Mouse (Mus musculus): ENCODE measurements at regions not wholly inside any gene's neighbourhood (a gene's known extent, or its start where the extent isn't known, plus 50 kb on each side); places are given as distances from the start of the nearest gene placed in this dataset.

GRCm38 (mm10) chr4:56528571-56528970 lies 211.3 kb upstream of the Gm26657 start:
- no peak for ATAC-seq
- no peaks in the 10 kb centered on the region for H3K36me3 ChIP-seq (ENCODE audit: control insufficient read depth, insufficient read depth, low read length)
- no peak overlapping the region for H3K27ac ChIP-seq (ENCODE audit: low read depth, low read length)

GRCm38 (mm10) chr4:56524430-56524985 lies 215.4 kb upstream of the Gm26657 start:
- Histone ChIP-seq H3K36me3 (ENCODE audit: control insufficient read depth, insufficient read depth, low read length) (no peaks in the 10 kb centered on the region), H3K4me2 (ENCODE audit: low read length) (no peak overlapping the region), H3K4me3 (ENCODE audit: low read length) (no peak overlapping the region), H3K27ac (ENCODE audit: low read depth, low read length) (no peak overlapping the region), H3K4me1 (ENCODE audit: control insufficient read depth, insufficient read depth, low read depth, low read length) (no peaks in the 10 kb centered on the region), H3K9me3 (ENCODE audit: control insufficient read depth, low read length) (no peaks in the 10 kb centered on the region), H3K9ac (ENCODE audit: low read depth, low read length) (no peak overlapping the region), H3K27me3 (replicated peaks; ENCODE audit: control insufficient read depth, insufficient read depth, low read length) (no peaks in the 10 kb centered on the region)
- peak; percentile 20; the same call in 1 of the 2 replicates for ATAC-seq
- 69% methylated on average over 6 of the region's 6 CpGs for WGBS

More at GRCm38 (mm10) chr4:56528571-56528970, 211.3 kb upstream of the Gm26657 start:
- Histone ChIP-seq H3K9me3 (ENCODE audit: control insufficient read depth, low read length) (no peaks in the 10 kb centered on the region), H3K4me3 (ENCODE audit: low read length) (no peak overlapping the region), H3K4me2 (ENCODE audit: low read length) (no peak overlapping the region), H3K9ac (ENCODE audit: low read depth, low read length) (no peak overlapping the region), H3K4me1 (ENCODE audit: control insufficient read depth, insufficient read depth, low read depth, low read length) (no peaks in the 10 kb centered on the region), H3K27me3 (replicated peaks; ENCODE audit: control insufficient read depth, insufficient read depth, low read length) (no peaks in the 10 kb centered on the region)
- 83% methylated on average over 2 of the region's 2 CpGs for WGBS

GRCm38 (mm10) chr4:56507770-56508169 lies 232.1 kb upstream of the Gm26657 start:
- Histone ChIP-seq H3K4me1 (ENCODE audit: control insufficient read depth, insufficient read depth, low read depth, low read length) (no peaks in the 10 kb centered on the region), H3K4me3 (ENCODE audit: low read length) (no peak overlapping the region), H3K9me3 (ENCODE audit: control insufficient read depth, low read length) (no peaks in the 10 kb centered on the region), H3K4me2 (ENCODE audit: low read length) (no peak overlapping the region), H3K9ac (ENCODE audit: low read depth, low read length) (no peak overlapping the region), H3K27ac (ENCODE audit: low read depth, low read length) (no peak overlapping the region), H3K27me3 (replicated peaks; ENCODE audit: control insufficient read depth, insufficient read depth, low read length) (no peaks in the 10 kb centered on the region), H3K36me3 (ENCODE audit: control insufficient read depth, insufficient read depth, low read length) (no peaks in the 10 kb centered on the region)
- no peak for ATAC-seq
- 94% methylated on average over 4 of the region's 4 CpGs for WGBS

DNA sequence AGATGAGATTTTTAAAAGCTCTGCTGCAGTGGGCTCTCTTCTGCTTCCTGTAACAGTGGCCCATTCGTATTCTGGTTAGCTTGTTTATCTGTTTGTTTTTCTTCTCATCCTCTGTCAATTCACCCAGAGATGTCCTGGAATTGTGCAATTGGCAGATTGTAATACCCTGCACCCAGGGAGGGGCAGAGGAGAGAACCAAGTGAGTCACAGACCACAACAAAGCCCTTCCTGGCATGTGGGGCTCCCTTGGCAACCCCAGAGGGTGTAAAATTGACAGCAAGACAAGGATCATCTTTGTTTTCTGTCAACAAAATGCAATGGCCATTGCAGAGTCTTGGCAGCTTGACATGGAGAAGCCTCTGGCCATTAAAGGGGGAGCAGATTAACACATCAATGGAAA lies 233.1 kb upstream of the Gm26657 start:
- no peak overlapping the region for H3K4me3 ChIP-seq (ENCODE audit: low read length)
- no peak overlapping the region for H3K27ac ChIP-seq (ENCODE audit: low read depth, low read length)
- H3K4me1 ChIP-seq (ENCODE audit: control insufficient read depth, insufficient read depth, low read depth, low read length) = no peaks in the 10 kb centered on the region
- H3K36me3 ChIP-seq (ENCODE audit: control insufficient read depth, insufficient read depth, low read length) = no peaks in the 10 kb centered on the region
- no peak overlapping the region for H3K4me2 ChIP-seq (ENCODE audit: low read length)
- peak; percentile 68; the same call in 1 of the 2 replicates for ATAC-seq
- WGBS = 70% methylated on average over 1 of the region's 1 CpGs
- H3K9ac ChIP-seq (ENCODE audit: low read depth, low read length) = no peak overlapping the region
- no peaks in the 10 kb centered on the region for H3K9me3 ChIP-seq (ENCODE audit: control insufficient read depth, low read length)
- H3K27me3 ChIP-seq (replicated peaks; ENCODE audit: control insufficient read depth, insufficient read depth, low read length) = no peaks in the 10 kb centered on the region

- Histone ChIP-seq H3K9ac (ENCODE audit: low read depth, low read length) (no peak overlapping the region), H3K4me2 (ENCODE audit: low read length) (no peak overlapping the region), H3K9me3 (ENCODE audit: control insufficient read depth, low read length) (no peaks in the 10 kb centered on the region), H3K27ac (ENCODE audit: low read depth, low read length) (no peak overlapping the region), H3K27me3 (replicated peaks; ENCODE audit: control insufficient read depth, insufficient read depth, low read length) (no peaks in the 10 kb centered on the region), H3K4me3 (ENCODE audit: low read length) (no peak overlapping the region), H3K36me3 (ENCODE audit: control insufficient read depth, insufficient read depth, low read length) (no peaks in the 10 kb centered on the region), H3K4me1 (ENCODE audit: control insufficient read depth, insufficient read depth, low read depth, low read length) (no peaks in the 10 kb centered on the region)
- no peak for ATAC-seq
- 68% methylated on average over 1 of the region's 1 CpGs for WGBS
These were observed 233.8 kb upstream of the Gm26657 start for GRCm38 (mm10) chr4:56506067-56506466.

DNA sequence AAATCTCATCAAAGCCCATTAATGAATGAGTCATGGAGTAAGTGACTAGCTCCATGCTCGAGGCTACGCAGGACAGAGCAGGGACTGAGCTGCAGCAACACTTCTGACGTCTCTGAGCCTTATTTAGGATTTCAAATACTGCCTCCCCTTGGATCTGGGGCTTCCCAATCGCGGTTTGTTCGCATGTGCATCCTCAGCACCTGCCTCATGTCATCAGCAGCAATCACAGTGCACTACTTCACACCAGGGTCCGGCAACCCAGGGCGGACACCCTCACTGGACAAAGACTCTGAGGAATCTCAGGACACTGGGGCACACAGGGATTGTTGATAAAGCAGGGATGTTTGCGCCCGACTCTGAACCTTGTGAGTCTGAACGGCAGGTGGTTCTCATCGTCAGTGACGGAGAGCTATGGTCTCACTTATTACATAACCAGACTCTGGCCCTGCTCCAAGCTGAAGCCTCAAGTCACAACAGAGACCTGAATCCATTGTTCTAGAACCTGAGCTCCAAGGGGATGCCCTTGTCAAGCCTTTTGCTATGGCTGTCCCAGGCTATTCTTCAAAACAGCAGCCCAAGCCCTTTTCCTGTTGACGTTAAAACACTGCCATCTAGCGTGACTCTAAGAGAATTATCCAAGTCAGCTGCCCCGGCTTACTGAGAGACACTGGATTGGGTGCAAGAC lies 247.2 kb upstream of the Gm26657 start:
- H3K27me3 ChIP-seq (replicated peaks; ENCODE audit: control insufficient read depth, insufficient read depth, low read length) = peaks cover 3% of the 10 kb centered on the region; the same call in 1 of the 2 replicates
- H3K4me1 ChIP-seq (ENCODE audit: control insufficient read depth, insufficient read depth, low read depth, low read length) = no peaks in the 10 kb centered on the region
- H3K27ac ChIP-seq (ENCODE audit: low read depth, low read length) = no peak overlapping the region
- 37% methylated on average over 16 of the region's 16 CpGs for WGBS
- H3K4me3 ChIP-seq (ENCODE audit: low read length) = peak overlapping the region; percentile 13; the same call in 1 of the 2 replicates
- 0 out of 2 replicates have a peak overlapping the region, but pooled peaks have one; percentile 20 for H3K9ac ChIP-seq (ENCODE audit: low read depth, low read length)
- H3K36me3 ChIP-seq (ENCODE audit: control insufficient read depth, insufficient read depth, low read length) = no peaks in the 10 kb centered on the region
- H3K9me3 ChIP-seq (ENCODE audit: control insufficient read depth, low read length) = no peaks in the 10 kb centered on the region
- peak; percentile 91 for ATAC-seq
- H3K4me2 ChIP-seq (ENCODE audit: low read length) = peak overlapping the region; percentile 41

DNA sequence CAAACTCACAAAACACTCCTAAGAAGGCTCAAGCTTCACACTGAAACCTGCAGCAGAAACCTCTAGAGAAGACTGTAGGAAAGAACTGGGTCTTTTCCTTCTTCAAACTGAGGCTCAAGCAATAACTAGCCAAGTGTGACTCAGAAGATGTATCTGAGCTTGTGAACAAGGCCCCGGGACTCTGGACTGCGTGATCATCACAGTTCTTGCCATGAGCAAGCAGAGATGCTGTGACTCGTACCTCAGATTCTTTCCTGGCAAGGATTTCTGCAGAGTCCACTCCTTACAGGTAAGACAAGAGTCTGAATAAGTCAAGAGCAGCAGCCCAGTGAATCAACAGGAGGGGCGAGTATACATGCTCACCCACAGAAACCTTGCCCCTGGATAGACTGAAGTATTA lies 250.5 kb upstream of the Gm26657 start:
- 92% methylated on average over 4 of the region's 4 CpGs for WGBS
- no peak overlapping the region for H3K4me2 ChIP-seq (ENCODE audit: low read length)

GRCm38 (mm10) chr4:56483708-56484107 lies 256.2 kb upstream of the Gm26657 start:
- Histone ChIP-seq H3K9me3 (ENCODE audit: control insufficient read depth, low read length) (no peaks in the 10 kb centered on the region), H3K9ac (ENCODE audit: low read depth, low read length) (no peak overlapping the region), H3K4me1 (ENCODE audit: control insufficient read depth, insufficient read depth, low read depth, low read length) (no peaks in the 10 kb centered on the region), H3K27ac (ENCODE audit: low read depth, low read length) (no peak overlapping the region), H3K4me3 (ENCODE audit: low read length) (no peak overlapping the region), H3K36me3 (ENCODE audit: control insufficient read depth, insufficient read depth, low read length) (no peaks in the 10 kb centered on the region), H3K27me3 (replicated peaks; ENCODE audit: control insufficient read depth, insufficient read depth, low read length) (no peaks in the 10 kb centered on the region), H3K4me2 (ENCODE audit: low read length) (no peak overlapping the region)
- WGBS = 88% methylated on average over 8 of the region's 8 CpGs
- ATAC-seq = no peak

More for the DNA sequence above, 250.5 kb upstream of the Gm26657 start:
- H3K9ac ChIP-seq (ENCODE audit: low read depth, low read length) = no peak overlapping the region
- no peaks in the 10 kb centered on the region for H3K4me1 ChIP-seq (ENCODE audit: control insufficient read depth, insufficient read depth, low read depth, low read length)
- no peak for ATAC-seq
- H3K4me3 ChIP-seq (ENCODE audit: low read length) = no peak overlapping the region
- H3K36me3 ChIP-seq (ENCODE audit: control insufficient read depth, insufficient read depth, low read length) = no peaks in the 10 kb centered on the region
- H3K27ac ChIP-seq (ENCODE audit: low read depth, low read length) = no peak overlapping the region
- H3K9me3 ChIP-seq (ENCODE audit: control insufficient read depth, low read length) = no peaks in the 10 kb centered on the region
- H3K27me3 ChIP-seq (replicated peaks; ENCODE audit: control insufficient read depth, insufficient read depth, low read length) = peaks cover 3% of the 10 kb centered on the region; the same call in 1 of the 2 replicates

DNA sequence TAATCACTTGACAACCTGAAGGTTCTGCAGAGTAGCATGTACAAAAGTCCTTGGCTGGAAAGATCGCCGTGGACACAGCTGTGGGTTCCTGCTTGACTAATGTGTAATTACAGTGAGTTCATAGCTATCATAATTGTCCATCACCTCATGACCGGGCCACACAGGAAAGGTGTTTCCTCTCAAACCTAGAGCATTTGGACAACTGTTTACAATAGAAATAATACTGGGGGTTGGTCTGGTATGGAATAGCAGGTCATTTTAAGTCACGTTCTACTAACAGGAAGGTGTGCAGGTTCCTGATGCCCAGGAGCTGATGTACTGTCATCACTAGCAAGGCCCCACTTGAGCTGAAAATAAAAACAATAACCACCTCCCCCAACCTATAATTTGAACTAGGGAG lies 283.1 kb upstream of the Gm26657 start:
- Histone ChIP-seq H3K4me1 (ENCODE audit: control insufficient read depth, insufficient read depth, low read depth, low read length) (no peaks in the 10 kb centered on the region), H3K9ac (ENCODE audit: low read depth, low read length) (no peak overlapping the region), H3K27me3 (replicated peaks; ENCODE audit: control insufficient read depth, insufficient read depth, low read length) (no peaks in the 10 kb centered on the region), H3K9me3 (ENCODE audit: control insufficient read depth, low read length) (no peaks in the 10 kb centered on the region), H3K4me3 (ENCODE audit: low read length) (no peak overlapping the region), H3K36me3 (ENCODE audit: control insufficient read depth, insufficient read depth, low read length) (no peaks in the 10 kb centered on the region), H3K27ac (ENCODE audit: low read depth, low read length) (no peak overlapping the region), H3K4me2 (ENCODE audit: low read length) (no peak overlapping the region)
- ATAC-seq = no peak
- WGBS = 95% methylated on average over 4 of the region's 4 CpGs

Measured in hindbrain, embryonic 16.5 days (tissue).